In genomic region chr16:98081889-98082818, GRCm38 (mm10) we compare ENCODE assay signal across 8 mouse cellular contexts. TPM values are rescaled to one million over a fixed set of nuclear protein-coding genes. Genes with fewer than 3 reads are reported as not detected.
DNase-seq lines count a peak whose midpoint lies in the region; ATAC-seq and TF ChIP-seq lines count a peak whose summit lies in the region.
"Not testable (repeated sequence)": the region's sequence is repeated elsewhere in the genome, so short reads cannot be mapped to it uniquely, and the experiment has no call there.

Gene A630089N07Rik (minus strand): TSS chr16:98082450.

- intact Hi-C loops in heart, postnatal 36 days (cut with DNase I), result loop anchor here (5.0 kb wide), 1 partner anchor 120 kb away; the partner anchor contains the start of genes C2cd2 and Zbtb21

- not testable (repeated sequence) for H3K9me3 ChIP-seq in G1E (replicated peaks); forebrain, embryonic 16.5 days (ENCODE audit: control insufficient read depth, low read length); lung, embryonic 14.5 days (ENCODE audit: low read depth, low read length)

- not testable (repeated sequence) for H3K27me3 ChIP-seq in G1E (ENCODE audit: insufficient read depth, low read length); forebrain, embryonic 16.5 days (replicated peaks; ENCODE audit: control insufficient read depth, insufficient read depth, low read length); lung, embryonic 14.5 days (ENCODE audit: insufficient read depth, low read length); thymus, adult 2 months (ENCODE audit: control insufficient read depth, insufficient read depth, low read length)

- DNase-seq in G1E (ENCODE audit: low spot score), result peak; percentile 8
- DNase-seq in cerebellum, adult 18-20 months, result peak; percentile 80 to 91
- DNase-seq in heart, postnatal 36 days, result peak; percentile 83 to 85
- DNase-seq in layer of hippocampus, adult 2 months (ENCODE audit: low spot score in 2 of 2), result peak; percentile 81 to 85
- DNase-seq in lung, embryonic 14.5 days, result peak; percentile 95
- peak; percentile 84 for DNase-seq in thymus, adult 2 months

- peak within 1 kb of the TSS; percentile 76 for H3K4me3 ChIP-seq in G1E (ENCODE audit: low read depth, low read length)
- peak within 1 kb of the TSS; percentile 82 for H3K4me3 ChIP-seq in forebrain, embryonic 16.5 days (replicated peaks; ENCODE audit: low read length)
- H3K4me3 ChIP-seq in layer of hippocampus, adult 2 months, result peak within 1 kb of the TSS; percentile 64
- H3K4me3 ChIP-seq in lung, embryonic 14.5 days (ENCODE audit: low read depth, low read length), result peak within 1 kb of the TSS; percentile 71
- peak within 1 kb of the TSS; percentile 84 for H3K4me3 ChIP-seq in olfactory bulb, adult 2 months (ENCODE audit: insufficient read depth, low read depth, low read length)
- peak within 1 kb of the TSS; percentile 99 for H3K4me3 ChIP-seq in thymus, adult 2 months (ENCODE audit: control insufficient read depth, insufficient read depth, low read length)

- H3K4me2 ChIP-seq in forebrain, embryonic 16.5 days (ENCODE audit: low read length), result peak within 1 kb of the TSS; percentile 77
- H3K4me2 ChIP-seq in lung, embryonic 14.5 days, result peak within 1 kb of the TSS; percentile 66

- under 1% methylated on average over 25 of the region's 25 CpGs for WGBS in forebrain, embryonic 16.5 days
- WGBS in lung, embryonic 14.5 days, result under 1% methylated on average over 25 of the region's 25 CpGs
- WGBS in olfactory bulb, adult 2 months, result under 1% methylated on average over 25 of the region's 25 CpGs
- under 1% methylated on average over 25 of the region's 25 CpGs for WGBS in thymus, adult 2 months

- peak; percentile 89 for ATAC-seq in G1E (ENCODE audit: extremely low read depth, insufficient number of reproducible peaks, low FRiP score, poor library complexity, severe bottlenecking)
- ATAC-seq in forebrain, embryonic 16.5 days, result peak; percentile 97
- ATAC-seq in lung, embryonic 14.5 days (ENCODE audit: insufficient read depth), result peak; percentile 98

- peak within 1 kb of the TSS; percentile 61; the same call in 1 of the 2 replicates for H3K27ac ChIP-seq in forebrain, embryonic 16.5 days (ENCODE audit: low read length)
- H3K27ac ChIP-seq in layer of hippocampus, adult 2 months, result peak within 1 kb of the TSS; percentile 56
- H3K27ac ChIP-seq in lung, embryonic 14.5 days (ENCODE audit: low read depth), result peak within 1 kb of the TSS; percentile 90
- H3K27ac ChIP-seq in olfactory bulb, adult 2 months (ENCODE audit: insufficient read depth, low read depth, low read length), result peak within 1 kb of the TSS; percentile 27; the same call in 1 of the 2 replicates
- peak within 1 kb of the TSS; percentile 28; the same call in 1 of the 2 replicates for H3K27ac ChIP-seq in thymus, adult 2 months (ENCODE audit: control insufficient read depth, insufficient read depth, low read length)

- H3K36me3 ChIP-seq in G1E (replicated peaks); forebrain, embryonic 16.5 days (ENCODE audit: control insufficient read depth, insufficient read depth); lung, embryonic 14.5 days (ENCODE audit: insufficient read depth); thymus, adult 2 months (ENCODE audit: control insufficient read depth, insufficient read depth, low read length): not testable (repeated sequence)

- H3K9ac ChIP-seq in forebrain, embryonic 16.5 days (replicated peaks; ENCODE audit: low read depth, low read length), result peak within 1 kb of the TSS; percentile 59
- peak within 1 kb of the TSS; percentile 65 for H3K9ac ChIP-seq in lung, embryonic 14.5 days

- TF ChIP-seq CTCF in G1E (IDR thresholded peaks at IDR 0.05; ENCODE audit: low read depth, low read length); layer of hippocampus, adult 2 months (conservative IDR thresholded peaks at IDR 0.05); lung, embryonic 14.5 days (IDR thresholded peaks at IDR 0.05; ENCODE audit: low read depth); olfactory bulb, adult 2 months (IDR thresholded peaks at IDR 0.05; ENCODE audit: insufficient read depth, low read depth, low read length); thymus, adult 2 months (IDR thresholded peaks at IDR 0.05; ENCODE audit: borderline replicate concordance, control insufficient read depth, extremely low read depth, insufficient read depth, low read length, poor library complexity): not testable (repeated sequence)

- not testable (repeated sequence) for H3K4me1 ChIP-seq in G1E (ENCODE audit: insufficient read depth, low read depth, low read length); lung, embryonic 14.5 days (ENCODE audit: insufficient read depth); olfactory bulb, adult 2 months (ENCODE audit: control insufficient read depth, insufficient read depth, low read length); thymus, adult 2 months (replicated peaks; ENCODE audit: control insufficient read depth, insufficient read depth, low read length)
- peaks cover 13% of the 10 kb centered on the region for H3K4me1 ChIP-seq in forebrain, embryonic 16.5 days (replicated peaks; ENCODE audit: control insufficient read depth, insufficient read depth, low read length)

- TF ChIP-seq POLR2A in olfactory bulb, adult 2 months (IDR thresholded peaks at IDR 0.05; ENCODE audit: insufficient read depth, low read depth, low read length); thymus, adult 2 months (IDR thresholded peaks at IDR 0.05; ENCODE audit: control insufficient read depth, extremely low read depth, insufficient read depth, low read length, poor library complexity): not testable (repeated sequence)

RNA-seq across cellular contexts. Expression of gene A630089N07Rik, which starts in this region (rescaled TPM):
- total RNA-seq in G1E (2014; fragmentation: Nextera tagmentation), result 45.8 and 50.7 TPM in 2 replicates
- 18.2 and 23.0 TPM in 2 replicates for total RNA-seq in G1E (2017)
- polyA plus RNA-seq in G1E (2012), result 0.31 and 0.60 TPM in 2 replicates
- 18.7 and 18.8 TPM in 2 replicates for polyA plus RNA-seq in forebrain, embryonic 16.5 days (2015; fragmentation: Nextera tagmentation; extraction: Ambion mirVana)
- total RNA-seq in heart, postnatal 36 days (2021), result 1 to 10 TPM; 1.4 to 1.5 TPM
- 1 to 10 TPM; 7.3 to 8.9 TPM for total RNA-seq in layer of hippocampus, adult 2 months (2021)
- 26.1 and 27.9 TPM in 2 replicates for polyA plus RNA-seq in lung, embryonic 14.5 days (2014; fragmentation: Nextera tagmentation; extraction: Ambion mirVana)
- not detected in 2 replicates for polyA plus RNA-seq in olfactory bulb, adult 2 months (2012; ENCODE audit: insufficient read depth, insufficient read length, low replicate concordance, missing spikeins)
- 3.0 and 3.7 TPM in 2 replicates for polyA plus RNA-seq in thymus, adult 2 months (2012; rRNA removed)

Comparison
In these comparisons a context has a peak if more than half of its experiments do, and no peak if none do; other contexts are left out.
1. Peak in every context shown above with its lines: DNase-seq, ATAC-seq, H3K4me3 ChIP-seq and H3K27ac ChIP-seq.
2. DNase-seq: peak in every context shown above with its lines; median percentile 95 in lung, embryonic 14.5 days; 86 in cerebellum, adult 18-20 months; 84 in heart, postnatal 36 days; 84 in thymus, adult 2 months; 83 in layer of hippocampus, adult 2 months; 8 in G1E.
3. H3K27ac ChIP-seq: peak in every context shown above with its lines; median percentile 90 in lung, embryonic 14.5 days; 61 in forebrain, embryonic 16.5 days; 56 in layer of hippocampus, adult 2 months; 28 in thymus, adult 2 months; 27 in olfactory bulb, adult 2 months.